Mouse (Mus musculus): Measurements from ENCODE around the gene Hbq1b. TPM values are rescaled to one million over a fixed set of nuclear protein-coding genes. Genes with fewer than 3 reads are reported as not detected.

Gene Hbq1b
- polyA plus RNA-seq, 1 experiment from 2014 or later: 1.2 TPM

GRCm38 (mm10) chr11:32265117-32265738 lies 21.5 kb upstream of the Hbq1b start:
- WGBS: 88% methylated on average over 3 of the region's 3 CpGs

GRCm38 (mm10) chr11:32266194-32266593 lies 20.6 kb upstream of the Hbq1b start:
- Histone ChIP-seq H3K4me1 (ENCODE audit: control insufficient read depth, insufficient read depth, low read length) (peaks cover 5% of the 10 kb centered on the region), H3K27me3 (replicated peaks; ENCODE audit: control insufficient read depth, insufficient read depth, low read length) (no peaks in the 10 kb centered on the region), H3K4me3 (ENCODE audit: low read depth, low read length) (no peak overlapping the region), H3K9ac (ENCODE audit: low read depth, low read length) (no peak overlapping the region), H3K4me2 (ENCODE audit: low read depth, low read length) (no peak overlapping the region), H3K27ac (replicated peaks; ENCODE audit: low read depth, low read length) (no peak overlapping the region), H3K36me3 (ENCODE audit: control insufficient read depth, insufficient read depth, low read length) (0 out of 2 replicates have a peak, but pooled peaks cover 9% of the 10 kb centered on the region), H3K9me3 (ENCODE audit: control insufficient read depth, low read length) (no peaks in the 10 kb centered on the region)
- ATAC-seq (ENCODE audit: low read depth) (no peak), DNase-seq (ENCODE audit: low spot score) (no peak)
- 92% methylated on average over 6 of the region's 6 CpGs for WGBS

More at GRCm38 (mm10) chr11:32265117-32265738, 21.5 kb upstream of the Hbq1b start:
- Histone ChIP-seq H3K4me2 (ENCODE audit: low read depth, low read length) (no peak overlapping the region), H3K9me3 (ENCODE audit: control insufficient read depth, low read length) (no peaks in the 10 kb centered on the region), H3K4me3 (ENCODE audit: low read depth, low read length) (no peak overlapping the region), H3K9ac (ENCODE audit: low read depth, low read length) (no peak overlapping the region), H3K27me3 (replicated peaks; ENCODE audit: control insufficient read depth, insufficient read depth, low read length) (no peaks in the 10 kb centered on the region), H3K36me3 (ENCODE audit: control insufficient read depth, insufficient read depth, low read length) (peaks cover 18% of the 10 kb centered on the region), H3K4me1 (ENCODE audit: control insufficient read depth, insufficient read depth, low read length) (peaks cover 5% of the 10 kb centered on the region), H3K27ac (replicated peaks; ENCODE audit: low read depth, low read length) (no peak overlapping the region)
- DNase-seq (ENCODE audit: low spot score): no peak
- no peak for ATAC-seq (ENCODE audit: low read depth)

GRCm38 (mm10) chr11:32266776-32267175 lies 20.0 kb upstream of the Hbq1b start:
- Histone ChIP-seq H3K4me1 (ENCODE audit: control insufficient read depth, insufficient read depth, low read length) (peaks cover 5% of the 10 kb centered on the region), H3K36me3 (ENCODE audit: control insufficient read depth, insufficient read depth, low read length) (0 out of 2 replicates have a peak, but pooled peaks cover 5% of the 10 kb centered on the region), H3K27me3 (replicated peaks; ENCODE audit: control insufficient read depth, insufficient read depth, low read length) (no peaks in the 10 kb centered on the region), H3K4me2 (ENCODE audit: low read depth, low read length) (peak overlapping the region; percentile 62), H3K27ac (replicated peaks; ENCODE audit: low read depth, low read length) (peak overlapping the region; percentile 93), H3K4me3 (ENCODE audit: low read depth, low read length) (peak overlapping the region; percentile 79), H3K9me3 (ENCODE audit: control insufficient read depth, low read length) (no peaks in the 10 kb centered on the region), H3K9ac (ENCODE audit: low read depth, low read length) (peak overlapping the region; percentile 90)
- no peak for DNase-seq (ENCODE audit: low spot score)
- 23% methylated on average over 6 of the region's 6 CpGs for WGBS
- ATAC-seq (ENCODE audit: low read depth): no peak

- Histone ChIP-seq H3K27ac (replicated peaks; ENCODE audit: low read depth, low read length) (peak within 1 kb of the TSS; percentile 93), H3K9ac (ENCODE audit: low read depth, low read length) (peak within 1 kb of the TSS; percentile 90), H3K4me2 (ENCODE audit: low read depth, low read length) (peak within 1 kb of the TSS; percentile 62), H3K4me1 (ENCODE audit: control insufficient read depth, insufficient read depth, low read length) (peaks cover 5% of the 10 kb centered on the region), H3K27me3 (replicated peaks; ENCODE audit: control insufficient read depth, insufficient read depth, low read length) (no peaks in the 10 kb centered on the region), H3K9me3 (ENCODE audit: control insufficient read depth, low read length) (no peaks in the 10 kb centered on the region), H3K4me3 (ENCODE audit: low read depth, low read length) (peak within 1 kb of the TSS; percentile 79), H3K36me3 (ENCODE audit: control insufficient read depth, insufficient read depth, low read length) (no peaks in the 10 kb centered on the region)
- ATAC-seq (ENCODE audit: low read depth) (peak; percentile 100), DNase-seq (ENCODE audit: low spot score) (peak; percentile 97)
- under 1% methylated on average over 45 of the region's 54 CpGs for WGBS
Observed at GRCm38 (mm10) chr11:32267188-32267884, 19.4 kb upstream of the Hbq1b start, which contains the start of gene Nprl3. Nprl3 (minus strand) TSS chr11:32267707.

- Histone ChIP-seq H3K4me1 (ENCODE audit: control insufficient read depth, insufficient read depth, low read length) (peaks cover 5% of the 10 kb centered on the region), H3K27ac (replicated peaks; ENCODE audit: low read depth, low read length) (peak overlapping the region; percentile 93), H3K27me3 (replicated peaks; ENCODE audit: control insufficient read depth, insufficient read depth, low read length) (no peaks in the 10 kb centered on the region), H3K9me3 (ENCODE audit: control insufficient read depth, low read length) (no peaks in the 10 kb centered on the region), H3K9ac (ENCODE audit: low read depth, low read length) (peak overlapping the region; percentile 90), H3K4me2 (ENCODE audit: low read depth, low read length) (peak overlapping the region; percentile 62), H3K36me3 (ENCODE audit: control insufficient read depth, insufficient read depth, low read length) (no peaks in the 10 kb centered on the region), H3K4me3 (ENCODE audit: low read depth, low read length) (peak overlapping the region; percentile 79)
- no peak for DNase-seq (ENCODE audit: low spot score)
- no peak for ATAC-seq (ENCODE audit: low read depth)
- WGBS: 18% methylated on average over 4 of the region's 5 CpGs
Observed at GRCm38 (mm10) chr11:32267964-32268363, 18.8 kb upstream of the Hbq1b start.

- Histone ChIP-seq H3K9me3 (ENCODE audit: control insufficient read depth, low read length) (no peaks in the 10 kb centered on the region), H3K27ac (replicated peaks; ENCODE audit: low read depth, low read length) (no peak overlapping the region), H3K36me3 (ENCODE audit: control insufficient read depth, insufficient read depth, low read length) (no peaks in the 10 kb centered on the region), H3K9ac (ENCODE audit: low read depth, low read length) (no peak overlapping the region), H3K4me1 (ENCODE audit: control insufficient read depth, insufficient read depth, low read length) (peaks cover 5% of the 10 kb centered on the region), H3K4me2 (ENCODE audit: low read depth, low read length) (no peak overlapping the region), H3K27me3 (replicated peaks; ENCODE audit: control insufficient read depth, insufficient read depth, low read length) (no peaks in the 10 kb centered on the region), H3K4me3 (ENCODE audit: low read depth, low read length) (no peak overlapping the region)
- 79% methylated on average over 5 of the region's 5 CpGs for WGBS
- ATAC-seq (ENCODE audit: low read depth) (no peak), DNase-seq (ENCODE audit: low spot score) (no peak)
Observed at GRCm38 (mm10) chr11:32268952-32269351, 17.8 kb upstream of the Hbq1b start.

- H3K36me3 ChIP-seq (ENCODE audit: control insufficient read depth, insufficient read depth, low read length): no peaks in the 10 kb centered on the region
- no peaks in the 10 kb centered on the region; the same call in 1 of the 2 replicates for H3K4me1 ChIP-seq (ENCODE audit: control insufficient read depth, insufficient read depth, low read length)
- WGBS: 43% methylated on average over 4 of the region's 4 CpGs
Observed at GRCm38 (mm10) chr11:32271178-32271577, 15.6 kb upstream of the Hbq1b start.

GRCm38 (mm10) chr11:32276347-32276746 lies 10.4 kb upstream of the Hbq1b start, which contains the start of gene Hba-x:
Hba-x (plus strand) TSS chr11:32276400.
- WGBS: 75% methylated on average over 3 of the region's 3 CpGs
- Histone ChIP-seq H3K9me3 (ENCODE audit: control insufficient read depth, low read length) (no peaks in the 10 kb centered on the region), H3K4me1 (ENCODE audit: control insufficient read depth, insufficient read depth, low read length) (no peaks in the 10 kb centered on the region), H3K36me3 (ENCODE audit: control insufficient read depth, insufficient read depth, low read length) (no peaks in the 10 kb centered on the region), H3K9ac (ENCODE audit: low read depth, low read length) (no peak within 1 kb of the TSS), H3K27me3 (replicated peaks; ENCODE audit: control insufficient read depth, insufficient read depth, low read length) (peaks cover 4% of the 10 kb centered on the region), H3K4me2 (ENCODE audit: low read depth, low read length) (no peak within 1 kb of the TSS), H3K4me3 (ENCODE audit: low read depth, low read length) (no peak within 1 kb of the TSS), H3K27ac (replicated peaks; ENCODE audit: low read depth, low read length) (no peak within 1 kb of the TSS)
- ATAC-seq (ENCODE audit: low read depth): no peak
- no peak for DNase-seq (ENCODE audit: low spot score)

More at GRCm38 (mm10) chr11:32271178-32271577, 15.6 kb upstream of the Hbq1b start:
- DNase-seq (ENCODE audit: low spot score): no peak
- ATAC-seq (ENCODE audit: low read depth): no peak
- no peaks in the 10 kb centered on the region for H3K27me3 ChIP-seq (replicated peaks; ENCODE audit: control insufficient read depth, insufficient read depth, low read length)
- no peak overlapping the region for H3K4me3 ChIP-seq (ENCODE audit: low read depth, low read length)
- no peak overlapping the region for H3K27ac ChIP-seq (replicated peaks; ENCODE audit: low read depth, low read length)
- H3K4me2 ChIP-seq (ENCODE audit: low read depth, low read length): no peak overlapping the region
- H3K9ac ChIP-seq (ENCODE audit: low read depth, low read length): no peak overlapping the region
- H3K9me3 ChIP-seq (ENCODE audit: control insufficient read depth, low read length): no peaks in the 10 kb centered on the region

All from embryonic facial prominence, embryonic 14.5 days (tissue).